Mouse (Mus musculus): ENCODE measurements around the gene Kif7. TPM values are rescaled to one million over a fixed set of nuclear protein-coding genes. Genes with fewer than 3 reads are reported as not detected.
A peak's percentile ranks its signal among the peaks of the same experiment; 100 is the strongest.

Gene Kif7
- polyA plus RNA-seq, 1 experiment = 0.05 TPM

GRCm38 (mm10) chr7:79729743-79730370 is 14.3 kb upstream of the Kif7 start:
- TF ChIP-seq GATA1 (IDR thresholded peaks at IDR 0.05; ENCODE audit: low read length) = no peak
- TF ChIP-seq TAL1 (IDR thresholded peaks at IDR 0.05; ENCODE audit: low read length) = no peak
- H3K4me1 ChIP-seq (ENCODE audit: control insufficient read depth) = no peaks in the 10 kb centered on the region
- H3K9me3 ChIP-seq (ENCODE audit: control insufficient read depth, low read length) = no peaks in the 10 kb centered on the region
- H3K36me3 ChIP-seq (ENCODE audit: control insufficient read depth) = no peaks in the 10 kb centered on the region
- H3K27me3 ChIP-seq (ENCODE audit: control insufficient read depth) = peaks cover 3% of the 10 kb centered on the region; the same call in 1 of the 2 replicates
- H3K4me3 ChIP-seq (replicated peaks) = no peak overlapping the region

DNA sequence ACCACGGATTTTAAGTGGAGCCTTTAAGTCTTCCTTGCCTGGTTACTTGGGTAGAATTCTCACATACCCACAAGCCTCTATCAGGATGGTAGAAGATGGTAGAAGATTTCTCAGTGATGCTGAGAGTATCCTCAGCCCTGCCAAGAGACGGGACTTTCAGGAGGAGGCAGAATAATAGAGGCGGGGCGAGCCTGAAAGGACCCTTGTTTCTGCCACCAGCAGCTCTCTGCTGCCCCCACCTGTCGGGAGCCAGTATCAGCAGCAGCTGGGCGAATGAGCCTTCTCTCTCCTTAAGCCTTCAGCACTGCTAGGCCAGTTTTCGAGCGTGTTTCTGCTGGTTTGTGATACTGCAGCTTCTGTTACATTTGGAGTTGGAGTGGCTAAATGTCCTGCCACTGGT is 13.6 kb upstream of the Kif7 start:
- no peaks in the 10 kb centered on the region for H3K9me3 ChIP-seq (ENCODE audit: control insufficient read depth, low read length)
- TF ChIP-seq TAL1 (IDR thresholded peaks at IDR 0.05; ENCODE audit: low read length) (no peak), GATA1 (IDR thresholded peaks at IDR 0.05; ENCODE audit: low read length) (no peak)
- H3K4me1 ChIP-seq (ENCODE audit: control insufficient read depth) = no peaks in the 10 kb centered on the region
- H3K4me3 ChIP-seq (replicated peaks) = no peak overlapping the region
- H3K27me3 ChIP-seq (ENCODE audit: control insufficient read depth) = peaks cover 3% of the 10 kb centered on the region; the same call in 1 of the 2 replicates
- no peaks in the 10 kb centered on the region for H3K36me3 ChIP-seq (ENCODE audit: control insufficient read depth)

DNA sequence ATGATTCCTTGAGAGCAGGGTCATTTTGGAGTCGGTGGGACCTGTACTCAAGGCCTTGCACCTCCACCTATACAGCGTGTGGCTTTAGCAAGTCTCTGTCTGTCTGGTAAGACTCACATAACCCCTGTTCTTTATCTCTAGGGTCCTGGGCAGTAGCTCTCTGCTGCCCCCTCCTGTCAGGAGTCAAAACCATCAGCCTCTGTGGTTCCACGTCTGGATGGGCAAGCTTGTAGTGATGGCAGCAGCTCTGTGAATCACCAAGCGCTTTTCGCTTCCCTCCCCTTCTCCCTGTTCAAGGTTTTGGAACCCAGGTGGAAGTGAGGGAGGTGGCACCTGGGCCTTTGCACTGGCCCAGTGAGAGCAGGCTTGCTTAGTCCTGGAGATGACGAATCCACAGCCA is 12.7 kb upstream of the Kif7 start:
- Histone ChIP-seq H3K9me3 (ENCODE audit: control insufficient read depth, low read length) (no peaks in the 10 kb centered on the region), H3K4me3 (replicated peaks) (no peak overlapping the region)
- TF ChIP-seq GATA1 (IDR thresholded peaks at IDR 0.05; ENCODE audit: low read length) (no peak), TAL1 (IDR thresholded peaks at IDR 0.05; ENCODE audit: low read length) (no peak)

GRCm38 (mm10) chr7:79727091-79727490 is 11.6 kb upstream of the Kif7 start:
- no peaks in the 10 kb centered on the region for H3K9me3 ChIP-seq (ENCODE audit: control insufficient read depth, low read length)
- H3K4me1 ChIP-seq (ENCODE audit: control insufficient read depth) = no peaks in the 10 kb centered on the region
- peaks cover 15% of the 10 kb centered on the region for H3K27me3 ChIP-seq (ENCODE audit: control insufficient read depth)
- H3K4me3 ChIP-seq (replicated peaks) = no peak overlapping the region
- TF ChIP-seq GATA1 (IDR thresholded peaks at IDR 0.05; ENCODE audit: low read length) = no peak
- no peak for TF ChIP-seq TAL1 (IDR thresholded peaks at IDR 0.05; ENCODE audit: low read length)
- H3K36me3 ChIP-seq (ENCODE audit: control insufficient read depth) = no peaks in the 10 kb centered on the region

More for the DNA sequence above, 12.7 kb upstream of the Kif7 start:
- Histone ChIP-seq H3K36me3 (ENCODE audit: control insufficient read depth) (no peaks in the 10 kb centered on the region), H3K4me1 (ENCODE audit: control insufficient read depth) (no peaks in the 10 kb centered on the region), H3K27me3 (ENCODE audit: control insufficient read depth) (peaks cover 3% of the 10 kb centered on the region)

- Histone ChIP-seq H3K4me1 (ENCODE audit: control insufficient read depth) (no peaks in the 10 kb centered on the region), H3K4me3 (replicated peaks) (peak overlapping the region; percentile 30), H3K27me3 (ENCODE audit: control insufficient read depth) (peaks cover 39% of the 10 kb centered on the region), H3K36me3 (ENCODE audit: control insufficient read depth) (no peaks in the 10 kb centered on the region), H3K9me3 (ENCODE audit: control insufficient read depth, low read length) (no peaks in the 10 kb centered on the region)
- TF ChIP-seq GATA1 (IDR thresholded peaks at IDR 0.05; ENCODE audit: low read length) (no peak), TAL1 (IDR thresholded peaks at IDR 0.05; ENCODE audit: low read length) (no peak)
These were observed 6.0 kb upstream of the Kif7 start for GRCm38 (mm10) chr7:79721386-79721977.

DNA sequence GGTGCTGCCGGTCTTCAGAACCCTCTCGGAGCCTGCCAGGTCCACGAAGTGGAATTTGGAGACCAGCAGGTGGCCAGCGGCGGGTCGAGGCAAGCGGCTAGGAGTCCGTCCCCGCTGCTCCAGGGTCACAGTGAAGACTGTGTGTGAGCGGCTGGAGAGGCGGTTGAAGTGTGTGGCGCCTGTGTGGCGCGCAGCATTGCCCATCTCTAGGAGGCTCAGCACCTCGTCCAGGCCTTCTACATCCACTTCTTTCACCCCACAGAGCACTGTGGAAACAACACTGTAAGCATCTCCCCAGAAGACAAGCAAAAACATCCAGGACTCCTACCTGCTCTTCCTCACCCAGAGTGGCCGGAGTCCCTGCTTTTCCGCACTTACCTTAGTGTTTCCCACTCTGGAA is 4.7 kb downstream of the Kif7 start:
- Histone ChIP-seq H3K4me3 (replicated peaks) (no peak overlapping the region), H3K27me3 (ENCODE audit: control insufficient read depth) (peaks cover 44% of the 10 kb centered on the region), H3K4me1 (ENCODE audit: control insufficient read depth) (peaks cover 14% of the 10 kb centered on the region), H3K9me3 (ENCODE audit: control insufficient read depth, low read length) (no peaks in the 10 kb centered on the region), H3K36me3 (ENCODE audit: control insufficient read depth) (no peaks in the 10 kb centered on the region)
- TF ChIP-seq TAL1 (IDR thresholded peaks at IDR 0.05; ENCODE audit: low read length) (no peak), GATA1 (IDR thresholded peaks at IDR 0.05; ENCODE audit: low read length) (no peak)

- Histone ChIP-seq H3K9me3 (ENCODE audit: control insufficient read depth, low read length) (no peaks in the 10 kb centered on the region), H3K36me3 (ENCODE audit: control insufficient read depth) (no peaks in the 10 kb centered on the region), H3K4me3 (replicated peaks) (no peak overlapping the region), H3K27me3 (ENCODE audit: control insufficient read depth) (peaks cover 39% of the 10 kb centered on the region), H3K4me1 (ENCODE audit: control insufficient read depth) (peaks cover 9% of the 10 kb centered on the region)
- no peak for TF ChIP-seq TAL1 (IDR thresholded peaks at IDR 0.05; ENCODE audit: low read length)
- no peak for TF ChIP-seq GATA1 (IDR thresholded peaks at IDR 0.05; ENCODE audit: low read length)
These were observed 5.4 kb downstream of the Kif7 start for GRCm38 (mm10) chr7:79710130-79710607.

GRCm38 (mm10) chr7:79705210-79705609 is 10.3 kb downstream of the Kif7 start:
- Histone ChIP-seq H3K4me3 (replicated peaks) (no peak overlapping the region), H3K4me1 (ENCODE audit: control insufficient read depth) (peaks cover 2% of the 10 kb centered on the region; the same call in 1 of the 2 replicates), H3K27me3 (ENCODE audit: control insufficient read depth) (peaks cover 15% of the 10 kb centered on the region)

DNA sequence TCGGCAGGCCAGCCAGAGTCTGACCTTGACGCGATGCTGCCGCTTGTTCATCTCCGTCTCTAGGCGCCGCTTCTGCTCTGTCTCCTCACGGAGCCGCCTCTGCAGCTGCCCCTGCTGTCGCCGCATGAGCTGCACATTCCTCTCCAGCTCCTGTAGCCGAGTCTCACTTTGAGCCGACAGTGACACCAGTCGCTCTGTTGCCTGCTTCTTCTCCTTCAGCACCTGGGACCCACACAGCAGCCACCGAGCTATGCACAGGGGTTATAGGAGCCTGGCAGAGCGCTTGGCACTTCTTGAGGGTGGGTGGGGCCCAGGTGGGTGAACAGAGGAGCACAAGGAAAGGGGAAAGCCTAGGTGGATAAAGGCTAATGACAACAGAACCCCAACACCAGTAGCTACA is 12.8 kb downstream of the Kif7 start:
- no peak for TF ChIP-seq GATA1 (IDR thresholded peaks at IDR 0.05; ENCODE audit: low read length)
- TF ChIP-seq TAL1 (IDR thresholded peaks at IDR 0.05; ENCODE audit: low read length) = no peak
- no peaks in the 10 kb centered on the region for H3K9me3 ChIP-seq (ENCODE audit: control insufficient read depth, low read length)
- peaks cover 28% of the 10 kb centered on the region for H3K36me3 ChIP-seq (ENCODE audit: control insufficient read depth)
- H3K4me1 ChIP-seq (ENCODE audit: control insufficient read depth) = no peaks in the 10 kb centered on the region
- H3K4me3 ChIP-seq (replicated peaks) = no peak overlapping the region
- H3K27me3 ChIP-seq (ENCODE audit: control insufficient read depth) = no peaks in the 10 kb centered on the region

More at GRCm38 (mm10) chr7:79705210-79705609, 10.3 kb downstream of the Kif7 start:
- TF ChIP-seq GATA1 (IDR thresholded peaks at IDR 0.05; ENCODE audit: low read length) (no peak), TAL1 (IDR thresholded peaks at IDR 0.05; ENCODE audit: low read length) (no peak)
- Histone ChIP-seq H3K9me3 (ENCODE audit: control insufficient read depth, low read length) (no peaks in the 10 kb centered on the region), H3K36me3 (ENCODE audit: control insufficient read depth) (peaks cover 3% of the 10 kb centered on the region)
